Mouse (Mus musculus): Measurements from ENCODE around the gene Pde2a.
A peak's percentile ranks its signal among the peaks of the same experiment; 100 is the strongest.

The Pde2a gene

DNA sequence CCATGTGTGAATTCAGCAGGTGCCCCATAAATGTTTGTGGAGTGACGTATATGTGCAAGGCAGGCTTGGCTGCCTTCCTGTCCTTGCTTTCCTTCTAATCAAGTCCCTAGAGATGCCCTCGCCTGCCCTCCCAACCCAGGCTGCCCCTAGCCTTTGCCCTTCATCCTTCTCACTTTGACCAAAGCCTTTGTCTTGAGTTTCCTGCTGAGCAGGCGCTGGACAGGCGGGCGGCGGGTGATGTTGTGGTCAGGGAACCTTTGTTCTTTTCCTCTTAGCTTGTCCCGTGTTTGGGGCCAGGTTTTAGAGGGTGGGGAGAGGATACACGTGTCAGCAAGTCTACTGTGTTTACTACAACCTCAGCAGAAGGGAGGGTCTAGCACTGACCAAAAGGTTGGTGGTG, 32.2 kb downstream of the Pde2a start:
- no peak for DNase-seq (ENCODE audit: low spot score)

- no peak for DNase-seq (ENCODE audit: low spot score)
Observed at GRCm38 (mm10) chr7:101454479-101454878, 33.0 kb downstream of the Pde2a start.

GRCm38 (mm10) chr7:101455141-101455540, 33.6 kb downstream of the Pde2a start:
- no peak for DNase-seq (ENCODE audit: low spot score)

DNA sequence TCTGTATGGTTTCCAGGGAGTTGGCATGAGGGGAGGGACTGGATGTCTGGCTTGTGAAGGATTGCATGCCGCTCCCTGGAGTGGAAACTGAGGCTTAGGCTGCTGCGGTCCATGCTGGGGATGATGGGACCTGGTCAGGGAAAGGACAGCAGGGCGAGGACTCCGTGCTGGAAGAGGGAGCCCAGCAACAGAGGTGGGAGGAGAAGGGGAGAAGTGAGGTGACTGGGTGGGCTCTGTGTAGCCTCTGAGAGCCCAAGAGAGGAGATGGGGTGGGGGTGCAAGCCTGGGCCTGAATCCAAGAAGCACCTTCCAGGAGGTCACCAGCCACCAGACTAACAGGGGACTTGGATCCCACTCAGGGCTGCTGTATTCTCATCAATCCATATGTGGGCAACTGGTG, 34.8 kb downstream of the Pde2a start:
- DNase-seq (ENCODE audit: low spot score): no peak

GRCm38 (mm10) chr7:101456789-101457188, 35.3 kb downstream of the Pde2a start:
- DNase-seq (ENCODE audit: low spot score): no peak

DNA sequence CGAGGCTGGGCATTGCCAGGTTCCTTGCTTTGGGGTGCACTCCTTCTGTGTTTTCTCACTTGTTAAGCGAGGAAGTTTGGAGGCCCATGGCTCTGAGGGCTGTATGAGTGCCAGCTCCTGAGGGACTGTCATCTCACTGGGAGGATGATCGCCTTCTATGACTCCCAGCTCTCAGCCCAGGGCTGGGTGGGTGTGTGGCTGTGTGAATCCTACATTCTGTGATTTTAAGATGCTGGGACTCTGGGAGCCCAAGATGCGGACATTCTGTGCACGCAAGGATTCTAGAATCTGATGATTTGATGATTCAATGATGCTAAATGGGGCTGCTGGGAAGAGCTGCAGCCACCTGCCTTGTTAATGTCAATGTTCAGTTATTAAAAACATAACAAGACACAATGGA, 35.8 kb downstream of the Pde2a start:
- no peak for DNase-seq (ENCODE audit: low spot score)

DNA sequence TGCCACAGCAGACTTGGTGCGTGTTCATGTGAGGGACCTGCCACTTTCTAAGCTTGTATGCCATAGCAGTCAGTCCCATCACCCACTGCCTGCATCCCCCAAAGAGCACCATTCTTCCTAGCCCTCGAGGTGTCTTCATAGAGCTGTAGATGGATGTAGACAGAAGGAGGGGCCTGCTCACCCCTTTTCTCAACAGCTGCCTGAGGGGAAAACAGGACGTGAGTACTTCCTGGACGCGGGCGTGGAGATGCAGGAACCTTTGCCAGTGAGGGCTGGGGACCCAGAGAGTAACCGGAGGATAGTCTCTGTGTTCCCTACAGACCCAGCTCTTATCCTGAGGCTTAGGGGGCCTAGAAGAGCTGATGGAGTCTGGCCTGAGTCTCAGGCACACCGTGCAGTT, 36.3 kb downstream of the Pde2a start:
- no peak for DNase-seq (ENCODE audit: low spot score)

DNA sequence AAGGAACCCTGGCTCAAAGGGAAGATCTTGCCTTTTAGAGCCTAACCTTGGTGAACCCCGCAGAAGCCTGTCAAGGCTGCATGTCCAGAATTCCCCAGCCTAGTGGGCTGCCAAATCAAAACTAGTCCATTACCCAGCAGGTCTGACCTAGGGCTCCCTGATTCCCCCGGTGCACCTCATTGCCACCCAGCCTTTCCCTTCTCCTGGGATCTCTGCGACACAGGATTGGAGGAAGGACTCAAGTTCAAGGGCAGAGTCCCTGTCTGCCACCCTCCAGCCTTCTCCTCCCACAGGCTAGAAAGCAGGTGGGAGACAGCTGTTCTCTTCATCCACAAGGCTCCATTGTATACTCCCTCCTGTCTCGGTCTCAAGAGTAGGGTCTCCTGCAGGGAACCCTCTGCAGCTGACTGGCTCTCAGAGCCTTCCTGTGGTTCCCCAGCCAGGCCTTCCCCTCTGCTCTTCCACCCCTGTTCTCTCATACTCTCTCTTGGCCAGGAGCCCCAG, 36.8 kb downstream of the Pde2a start:
- no peak for DNase-seq (ENCODE audit: low spot score)

- DNase-seq (ENCODE audit: low spot score): no peak
Observed at GRCm38 (mm10) chr7:101459305-101459813, 37.9 kb downstream of the Pde2a start.

- no peak for DNase-seq (ENCODE audit: low spot score)
Observed at GRCm38 (mm10) chr7:101459923-101460607, 38.6 kb downstream of the Pde2a start.

DNA sequence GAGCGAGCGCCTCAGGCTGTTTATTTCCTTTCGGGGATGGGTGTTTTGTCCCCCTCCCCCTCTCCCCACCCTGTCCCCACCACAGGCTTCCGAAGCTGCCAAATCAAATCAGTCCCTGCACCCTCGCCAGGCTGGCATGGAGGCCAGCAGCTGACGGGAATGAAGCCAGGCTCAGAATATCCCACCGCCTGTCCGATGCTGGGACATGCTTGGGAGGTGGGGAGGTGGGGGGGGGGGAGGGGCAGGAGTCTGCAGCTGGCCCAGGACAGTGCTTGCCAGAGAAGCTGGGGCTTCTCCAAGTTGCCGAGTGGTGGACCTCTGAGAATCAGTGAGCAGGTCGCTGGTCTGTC, 39.1 kb downstream of the Pde2a start:
- no peak for DNase-seq (ENCODE audit: low spot score)

DNA sequence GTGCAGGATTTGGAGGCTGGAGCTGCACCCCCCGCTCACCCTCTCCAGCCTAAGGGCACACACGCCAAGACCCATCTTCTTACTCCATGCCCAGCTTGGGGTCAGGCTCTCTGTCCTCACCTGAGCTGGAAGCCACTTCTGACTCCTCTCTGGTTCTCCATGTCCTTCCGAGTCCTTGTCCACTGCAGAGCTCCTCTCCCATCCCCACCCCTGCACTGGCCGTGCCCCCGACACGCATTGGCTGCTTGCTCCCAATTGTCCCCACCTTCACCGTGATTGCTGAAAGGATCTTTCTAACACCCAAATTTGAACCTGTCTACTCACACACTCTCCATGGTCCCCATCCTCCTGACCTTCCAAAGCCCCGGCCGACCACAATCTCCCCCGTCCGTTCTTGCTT, 40.1 kb downstream of the Pde2a start:
- no peak for DNase-seq (ENCODE audit: low spot score)

DNA sequence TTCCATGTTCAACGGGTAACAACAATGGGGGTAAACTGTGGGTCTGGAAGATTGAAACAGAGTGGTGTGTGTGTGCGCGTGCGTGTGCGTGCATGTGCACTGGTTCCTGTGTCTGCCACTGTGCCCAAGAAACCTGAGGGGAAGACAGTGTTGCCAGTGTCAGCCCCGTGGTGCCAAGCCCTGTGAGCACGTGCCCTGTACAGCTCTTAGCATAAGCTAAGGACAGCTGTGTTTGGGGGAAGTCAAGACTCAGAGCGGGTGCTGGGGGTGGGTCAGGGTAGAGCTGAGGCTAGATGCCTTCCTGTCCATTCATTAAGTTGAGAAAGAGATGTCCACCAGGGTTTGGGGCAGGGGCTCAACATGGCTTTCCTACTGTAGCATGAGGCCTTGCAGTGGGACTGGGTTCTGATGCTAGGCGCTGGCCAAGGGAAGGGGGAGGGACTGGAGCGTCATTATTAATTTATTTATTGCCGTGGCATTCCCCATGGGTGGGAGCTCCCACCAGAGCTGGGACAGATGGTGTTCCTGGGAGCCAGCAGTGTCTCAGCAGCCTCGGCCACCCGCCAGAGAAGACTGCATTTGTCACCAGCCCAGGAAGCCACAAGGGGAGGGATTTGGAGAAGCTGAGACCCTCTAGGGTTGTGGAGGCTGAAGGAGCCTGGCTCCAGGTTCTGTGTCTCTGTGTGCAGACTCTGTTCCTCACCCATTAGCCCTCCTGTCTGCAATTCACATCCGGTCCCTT, 41.0 kb downstream of the Pde2a start:
- no peak for DNase-seq (ENCODE audit: low spot score)

DNA sequence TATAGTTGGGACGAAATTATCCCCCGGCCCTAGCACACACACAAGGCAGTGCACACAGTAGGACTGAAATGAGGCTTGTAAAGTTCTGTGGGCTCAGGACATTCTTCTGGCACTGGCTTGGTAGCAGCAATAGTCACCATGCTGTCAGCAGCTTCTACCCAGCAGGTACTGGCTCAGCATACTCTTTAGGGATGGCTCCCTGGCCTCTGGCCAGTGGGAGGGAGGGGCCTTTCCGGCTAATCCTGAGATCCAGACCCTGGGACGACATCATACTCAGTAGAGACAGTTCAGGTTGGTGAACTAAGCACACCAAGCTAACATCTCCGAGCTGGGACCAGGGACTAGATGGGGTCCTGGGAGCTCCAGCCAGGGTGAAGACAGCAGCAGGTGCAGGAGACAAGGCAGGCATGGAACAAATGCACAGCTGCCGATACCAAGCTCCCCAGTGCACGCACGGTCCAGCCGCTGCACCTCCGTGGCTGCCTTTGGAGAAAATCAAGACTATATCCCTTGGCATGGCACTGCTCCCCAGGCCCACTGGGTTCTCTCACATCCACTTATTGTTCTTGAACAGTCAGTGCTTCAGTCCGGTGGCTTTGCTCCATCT, 42.3 kb downstream of the Pde2a start:
- no peak for DNase-seq (ENCODE audit: low spot score)

- DNase-seq (ENCODE audit: low spot score): no peak
Observed at GRCm38 (mm10) chr7:101464927-101465326, 43.4 kb downstream of the Pde2a start.

- DNase-seq (ENCODE audit: low spot score): peak; percentile 37
Observed at GRCm38 (mm10) chr7:101465392-101465791, 43.9 kb downstream of the Pde2a start.

GRCm38 (mm10) chr7:101465850-101466580, 44.5 kb downstream of the Pde2a start:
- DNase-seq (ENCODE audit: low spot score): no peak

GRCm38 (mm10) chr7:101466581-101467081, 45.1 kb downstream of the Pde2a start:
- no peak for DNase-seq (ENCODE audit: low spot score)

GRCm38 (mm10) chr7:101471423-101471822, 49.9 kb downstream of the Pde2a start:
- no peak for DNase-seq (ENCODE audit: low spot score)

DNA sequence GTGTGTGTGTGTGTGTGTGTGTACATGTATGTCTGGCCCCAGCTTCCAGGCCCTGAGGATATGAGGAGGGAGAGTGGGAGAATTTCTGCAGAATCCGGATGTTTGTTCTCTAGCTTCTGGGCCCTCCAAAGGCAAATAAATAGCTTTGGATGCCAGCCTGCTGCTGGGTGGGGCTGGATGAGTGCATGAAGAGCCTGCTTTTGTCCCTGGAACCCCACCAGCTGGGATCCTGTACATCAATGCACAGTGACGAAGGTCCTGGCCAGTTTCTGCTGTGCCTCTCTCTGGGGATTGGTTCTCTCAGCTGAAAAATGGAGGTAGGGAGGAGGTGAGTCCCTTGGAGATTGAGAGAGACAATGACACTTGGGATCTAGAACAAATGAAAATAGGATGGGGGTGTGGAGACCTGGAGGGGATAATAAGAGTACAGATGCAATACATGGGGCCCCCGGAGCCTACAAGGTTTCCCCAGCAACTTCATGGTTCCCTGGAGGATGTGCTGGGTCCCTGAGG, 50.5 kb downstream of the Pde2a start:
- DNase-seq (ENCODE audit: low spot score): no peak

- no peak for DNase-seq (ENCODE audit: low spot score)
Observed at GRCm38 (mm10) chr7:101472598-101473558, 51.4 kb downstream of the Pde2a start.

Data from retina, embryonic 14.5 days (tissue).